In the genomic region with DNA sequence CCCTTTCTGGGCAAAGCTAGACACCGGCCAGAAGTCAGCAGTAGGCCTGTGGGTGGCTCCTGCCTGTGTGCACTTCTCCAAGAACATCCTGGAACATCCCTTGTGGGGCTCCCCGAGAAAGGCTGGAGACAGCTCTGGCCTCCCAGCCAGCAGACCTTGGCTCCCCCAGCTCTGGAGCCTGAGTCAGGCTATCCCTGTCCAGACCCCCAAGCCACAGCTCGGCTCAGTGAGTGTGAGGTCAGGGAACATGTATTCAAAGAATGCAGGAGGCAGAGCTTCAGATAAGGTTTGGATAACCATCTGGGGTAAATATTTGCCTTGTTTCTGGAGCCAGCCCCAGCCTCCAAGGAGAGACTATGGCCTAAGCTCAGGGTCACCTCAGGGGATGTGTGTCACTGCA, we compare ENCODE assay signal across 9 mouse cellular contexts.
DNase-seq lines count a peak whose midpoint lies in the region; ATAC-seq lines count a peak whose summit lies in the region.
"Had no signal": no experiment of that assay in that cellular context is flagged by ENCODE, and none has a peak within 500 bp of the region (broad histone marks: within the 10 kb centered on the region; RNA-seq: fewer than 3 reads in every experiment).

No protein-coding gene starts in this region.

- no peaks in the 10 kb centered on the region for H3K27me3 ChIP-seq in midbrain, embryonic 10.5 days (ENCODE audit: low read depth, poor library complexity, severe bottlenecking)
- no peaks in the 10 kb centered on the region for H3K27me3 ChIP-seq in midbrain, embryonic 11.5 days (ENCODE audit: control insufficient read depth, insufficient read depth, low read length)
- H3K27me3 ChIP-seq in stomach, embryonic 14.5 days (ENCODE audit: control insufficient read depth, insufficient read depth, low read length), result no peaks in the 10 kb centered on the region
- H3K27me3 ChIP-seq in forebrain, embryonic 10.5 days (ENCODE audit: poor library complexity, severe bottlenecking), result no peaks in the 10 kb centered on the region
- H3K27me3 ChIP-seq: neural tube, embryonic 13.5 days had no signal

- DNase-seq in frontal cortex, postnatal 36 days (ENCODE audit: low spot score in 2 of 2), result no peak
- no peak for DNase-seq in midbrain, embryonic 10.5 days (ENCODE audit: low spot score)
- no peak for DNase-seq in midbrain, embryonic 11.5 days (ENCODE audit: low spot score, missing footprints)
- DNase-seq in liver, result peak; percentile 29
- no peak for DNase-seq in forebrain, embryonic 10.5 days (ENCODE audit: extremely low spot score, low spot score)

- no peak overlapping the region for H3K4me3 ChIP-seq in midbrain, embryonic 10.5 days
- H3K4me3 ChIP-seq in midbrain, embryonic 11.5 days (ENCODE audit: low read depth, low read length), result no peak overlapping the region
- no peak overlapping the region for H3K4me3 ChIP-seq in stomach, embryonic 14.5 days (ENCODE audit: low read depth, low read length)
- no peak overlapping the region for H3K4me3 ChIP-seq in forebrain, embryonic 10.5 days
- H3K4me3 ChIP-seq: neural tube, embryonic 13.5 days had no signal

- peaks cover 86% of the 10 kb centered on the region for H3K36me3 ChIP-seq in midbrain, embryonic 10.5 days
- H3K36me3 ChIP-seq in midbrain, embryonic 11.5 days (ENCODE audit: control insufficient read depth, insufficient read depth, low read length), result peaks cover 7% of the 10 kb centered on the region
- peaks cover 15% of the 10 kb centered on the region for H3K36me3 ChIP-seq in stomach, embryonic 14.5 days (ENCODE audit: control insufficient read depth, insufficient read depth, low read length)
- H3K36me3 ChIP-seq in forebrain, embryonic 10.5 days (replicated peaks), result peaks cover 80% of the 10 kb centered on the region

- no peaks in the 10 kb centered on the region for H3K9me3 ChIP-seq in midbrain, embryonic 10.5 days (replicated peaks)
- H3K9me3 ChIP-seq in midbrain, embryonic 11.5 days (ENCODE audit: control insufficient read depth, low read length), result no peaks in the 10 kb centered on the region
- H3K9me3 ChIP-seq in stomach, embryonic 14.5 days (ENCODE audit: control insufficient read depth, low read depth, low read length), result no peaks in the 10 kb centered on the region
- no peaks in the 10 kb centered on the region for H3K9me3 ChIP-seq in forebrain, embryonic 10.5 days
- H3K9me3 ChIP-seq: neural tube, embryonic 13.5 days had no signal

- peak overlapping the region; percentile 53; the same call in 1 of the 2 replicates for H3K27ac ChIP-seq in midbrain, embryonic 10.5 days (replicated peaks)
- H3K27ac ChIP-seq in midbrain, embryonic 11.5 days (ENCODE audit: low read depth, low read length), result no peak overlapping the region
- H3K27ac ChIP-seq in stomach, embryonic 14.5 days (ENCODE audit: low read length), result peak overlapping the region; percentile 12; the same call in 1 of the 2 replicates
- no peak overlapping the region for H3K27ac ChIP-seq in forebrain, embryonic 10.5 days
- H3K27ac ChIP-seq: neural tube, embryonic 13.5 days had no signal

- peaks cover 29% of the 10 kb centered on the region for H3K4me1 ChIP-seq in midbrain, embryonic 10.5 days
- no peaks in the 10 kb centered on the region for H3K4me1 ChIP-seq in midbrain, embryonic 11.5 days (ENCODE audit: control insufficient read depth, insufficient read depth, low read length)
- peaks cover 29% of the 10 kb centered on the region for H3K4me1 ChIP-seq in stomach, embryonic 14.5 days (ENCODE audit: control insufficient read depth, insufficient read depth, low read length)
- H3K4me1 ChIP-seq in forebrain, embryonic 10.5 days, result peaks cover 45% of the 10 kb centered on the region

- no peak overlapping the region for H3K4me2 ChIP-seq in midbrain, embryonic 11.5 days
- H3K4me2 ChIP-seq in stomach, embryonic 14.5 days (replicated peaks; ENCODE audit: low read depth, low read length), result no peak overlapping the region
- H3K4me2 ChIP-seq: neural tube, embryonic 13.5 days had no signal

- 72% methylated on average over 3 of the region's 3 CpGs for WGBS in midbrain, embryonic 10.5 days
- WGBS in midbrain, embryonic 11.5 days, result 76% methylated on average over 3 of the region's 3 CpGs
- 29% methylated on average over 3 of the region's 3 CpGs for WGBS in stomach, embryonic 14.5 days
- 79% methylated on average over 3 of the region's 3 CpGs for WGBS in forebrain, embryonic 10.5 days

- no peak overlapping the region for H3K9ac ChIP-seq in midbrain, embryonic 11.5 days (ENCODE audit: low read length)
- no peak overlapping the region for H3K9ac ChIP-seq in stomach, embryonic 14.5 days (replicated peaks; ENCODE audit: low read depth, low read length)
- H3K9ac ChIP-seq: neural tube, embryonic 13.5 days had no signal

- ATAC-seq in frontal cortex, adult (ENCODE audit: low TSS enrichment), result peak; percentile 51; the same call in 1 of the 2 replicates
- no peak for ATAC-seq in midbrain, embryonic 11.5 days (ENCODE audit: low FRiP score)
- 0 out of 2 replicates have a peak, but pooled peaks have one; percentile 31 for ATAC-seq in stomach, embryonic 14.5 days (ENCODE audit: insufficient number of reproducible peaks, insufficient read depth, low FRiP score, low read depth)
- no peak for ATAC-seq in monocyte, adult 5-6 weeks (replicated peaks; ENCODE audit: insufficient number of reproducible peaks, low FRiP score, low TSS enrichment, poor library complexity, severe bottlenecking)

Comparison
In these comparisons a context has a peak if more than half of its experiments do, and no peak if none do; other contexts are left out.
1. H3K27ac ChIP-seq: peak in midbrain, embryonic 10.5 days (single experiment) and stomach, embryonic 14.5 days (single experiment); none in midbrain, embryonic 11.5 days (single experiment) and forebrain, embryonic 10.5 days (single experiment).
2. ATAC-seq: peak in frontal cortex, adult (single experiment) and stomach, embryonic 14.5 days (single experiment); none in midbrain, embryonic 11.5 days (single experiment) and monocyte, adult 5-6 weeks (single experiment).